Mouse (Mus musculus) spleen, adult 2 months (tissue): ENCODE data around the gene Igsf11. TPM values are rescaled to one million over a fixed set of nuclear protein-coding genes. Genes with fewer than 3 reads are reported as not detected.

Source experiments
- DNase-seq, 2 experiments: peaks; one replicate each; pipeline versions ENCODE4 v3.0.0 to v3.0.0-alpha.2; 2012 to 2021; ENCODE audit warnings: low spot score in 2 of 2, low read depth in 1 of 2
- H3K27ac ChIP-seq: fragments of 200-500 bp; 2 replicates; pipeline ENCODE4 v1.5.1; 2012; ENCODE audit warnings: low read length, inconsistent platforms; ENCODE audit not compliant: insufficient read depth
- H3K27me3 ChIP-seq: fragments of 200-500 bp; 2 replicates; pipeline ENCODE4 v1.6.1; 2012; ENCODE audit warnings: mild to moderate bottlenecking, moderate library complexity, low read length, inconsistent platforms; ENCODE audit not compliant: control insufficient read depth, insufficient read depth
- H3K36me3 ChIP-seq: fragments of 200-500 bp; 2 replicates; pipeline ENCODE4 v1.6.1; 2012; ENCODE audit warnings: mild to moderate bottlenecking, low read length, inconsistent platforms; ENCODE audit not compliant: control insufficient read depth, insufficient read depth
- H3K4me1 ChIP-seq: fragments of 200-500 bp; 2 replicates; pipeline ENCODE4 v1.6.1; 2011; ENCODE audit warnings: inconsistent platforms; ENCODE audit not compliant: control insufficient read depth, insufficient read depth, insufficient read length
- H3K4me3 ChIP-seq: fragments of 200-500 bp; 2 replicates; pipeline ENCODE4 v1.5.1; 2011; ENCODE audit warnings: mild to moderate bottlenecking, inconsistent platforms; ENCODE audit not compliant: insufficient read depth, insufficient read length; ENCODE audit errors: extremely low read depth
- CTCF ChIP-seq: fragments of 200-500 bp; IDR thresholded peaks from 2 replicates; pipeline ENCODE4 v1.5.1; 2011; ENCODE audit warnings: mild to moderate bottlenecking, inconsistent platforms; ENCODE audit not compliant: insufficient read depth, insufficient read length, insufficient replicate concordance; ENCODE audit errors: extremely low read depth
- POLR2A ChIP-seq: fragments of 200-500 bp; IDR thresholded peaks from 2 replicates; pipeline ENCODE4 v1.6.1; 2011; ENCODE audit warnings: low read depth, low read length, inconsistent platforms
- WGBS: fragments of 180-500 bp; shearing (Covaris S2); methylation state at CpG from one replicate; pipeline ENCODE4 v1.1.7; 2018; 5-methylcytosine and 5-hydroxymethylcytosine counted together
- polyA plus RNA-seq: library from polyadenylated mRNA; depleted of rRNA; stranded (reverse); fragments of >200 nt; gene quantifications from 2 replicates; pipeline ENCODE4 v1.2.3, GENCODE M21; 2012; rRNA removed

Igsf11 gene
- polyA plus RNA-seq, 1 experiment: 0.21 TPM

DNA sequence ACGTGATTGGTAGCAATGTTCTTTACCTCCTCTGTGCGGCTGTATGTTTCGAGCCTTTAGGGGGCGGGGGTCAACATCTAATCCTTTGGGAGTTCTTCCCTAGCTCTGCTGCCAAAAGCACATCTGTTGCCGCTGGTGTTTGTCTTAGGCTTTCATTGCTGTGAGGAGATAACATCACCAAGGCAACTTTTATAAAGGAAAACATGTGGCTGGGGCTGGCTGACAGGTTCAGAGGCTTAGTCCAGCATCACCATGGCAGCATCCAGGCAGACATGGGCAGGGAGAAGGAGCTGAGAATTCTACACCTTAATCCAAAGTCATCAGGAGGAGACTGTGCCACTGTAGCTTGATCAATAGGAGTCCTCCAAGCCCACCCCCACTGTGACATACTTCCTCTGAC lies 173.1 kb downstream of the Igsf11 start:
- no peaks in the 10 kb centered on the region for H3K27me3 ChIP-seq
- no peak for DNase-seq
- H3K4me1 ChIP-seq: no peaks in the 10 kb centered on the region
- no peak overlapping the region for H3K4me3 ChIP-seq
- 74% methylated on average over 5 of the region's 5 CpGs for WGBS
- no peak overlapping the region for H3K27ac ChIP-seq
- no peaks in the 10 kb centered on the region for H3K36me3 ChIP-seq
- TF ChIP-seq POLR2A (no peak), CTCF (no peak)

DNA sequence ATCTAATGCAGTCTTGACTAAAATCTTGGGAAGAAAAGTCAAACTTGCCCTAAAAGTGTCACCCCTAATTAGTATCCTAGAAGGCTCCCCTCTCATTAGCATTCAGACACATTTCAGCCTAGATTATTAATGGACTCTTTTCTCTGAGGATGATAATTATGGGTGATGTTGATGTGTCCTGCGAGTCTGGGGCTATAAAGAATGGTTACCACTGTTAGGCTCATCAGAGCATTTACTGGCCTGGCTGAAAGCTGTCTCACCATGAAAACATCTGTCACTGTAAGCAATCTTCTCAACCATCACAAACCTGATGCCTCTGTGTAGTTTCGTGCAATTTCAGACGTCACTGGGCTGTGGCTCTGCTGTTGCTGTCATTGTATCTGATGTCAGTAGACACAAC lies 179.0 kb downstream of the Igsf11 start:
- no peak overlapping the region for H3K4me3 ChIP-seq
- 80% methylated on average over 3 of the region's 3 CpGs for WGBS
- H3K36me3 ChIP-seq: no peaks in the 10 kb centered on the region
- no peak overlapping the region for H3K27ac ChIP-seq
- TF ChIP-seq POLR2A: no peak
- TF ChIP-seq CTCF: no peak
- DNase-seq: no peak
- no peaks in the 10 kb centered on the region for H3K4me1 ChIP-seq
- H3K27me3 ChIP-seq: no peaks in the 10 kb centered on the region

Other genes starting within 250 kb of the Igsf11 start
- 3.7 and 3.8 TPM in 2 replicates for gene Arhgap31, start 179.4 kb upstream of the Igsf11 start, polyA plus RNA-seq
- 1.5 and 2.3 TPM in 2 replicates for gene B4galt4, start 150.4 kb upstream of the Igsf11 start, polyA plus RNA-seq
- 1.4 and 1.7 TPM in 2 replicates for gene Upk1b, start 92.3 kb upstream of the Igsf11 start, polyA plus RNA-seq
- not detected in 2 replicates for gene 4930435E12Rik, start 63.9 kb upstream of the Igsf11 start, polyA plus RNA-seq